Mouse (Mus musculus) midbrain, embryonic 16.5 days (tissue): ENCODE results near the gene Gpi1. TPM values are rescaled to one million over a fixed set of nuclear protein-coding genes. Genes with fewer than 3 reads are reported as not detected.

Experiments used
- ATAC-seq: fragments of 200-750 bp; cut with Nextera tagmentation; 2 replicates; pipeline ENCODE4 v1.8.0; 2017; ENCODE audit warnings: moderate TSS enrichment
- H3K27ac ChIP-seq: fragments of 300-500 bp; sonication (generic); 2 replicates; pipeline ENCODE4 v1.5.1; 2014; ENCODE audit warnings: mild to moderate bottlenecking, low read length, mixed read lengths
- H3K27me3 ChIP-seq: fragments of 300-500 bp; sonication (generic); 2 replicates; pipeline ENCODE4 v1.6.1; 2014; ENCODE audit warnings: low read depth, low read length, mixed read lengths; ENCODE audit not compliant: control insufficient read depth, insufficient read depth
- H3K36me3 ChIP-seq: fragments of 300-500 bp; sonication (generic); 2 replicates; pipeline ENCODE4 v1.6.1; 2014; ENCODE audit warnings: mild to moderate bottlenecking, low read length, moderate library complexity, mixed read lengths; ENCODE audit not compliant: control insufficient read depth, insufficient read depth
- H3K4me1 ChIP-seq: fragments of 300-500 bp; sonication (generic); 2 replicates; pipeline ENCODE4 v1.6.1; 2014; ENCODE audit warnings: mild to moderate bottlenecking, low read length, mixed read lengths; ENCODE audit not compliant: control insufficient read depth, insufficient read depth
- H3K4me2 ChIP-seq: fragments of 300-500 bp; sonication (generic); 2 replicates; pipeline ENCODE4 v1.6.1; 2014; ENCODE audit warnings: mild to moderate bottlenecking, low read length, mixed read lengths
- H3K4me3 ChIP-seq: fragments of 300-500 bp; sonication (generic); 2 replicates; pipeline ENCODE4 v1.5.1; 2014; ENCODE audit warnings: low read depth, mild to moderate bottlenecking, low read length, moderate library complexity, mixed read lengths
- H3K9ac ChIP-seq: fragments of 300-500 bp; sonication (generic); 2 replicates; pipeline ENCODE4 v1.6.1; 2014; ENCODE audit warnings: low read depth, low read length, mixed read lengths
- H3K9me3 ChIP-seq: fragments of 300-500 bp; sonication (generic); replicated peaks from 2 replicates; pipeline ENCODE4 v1.6.1; 2014; ENCODE audit warnings: mild to moderate bottlenecking, low read length, mixed read lengths; ENCODE audit not compliant: control insufficient read depth, poor library complexity, severe bottlenecking
- WGBS: fragments of 180-500 bp; shearing (Covaris S2); extraction: QIAGEN DNeasy Blood & Tissue Kit; methylation state at CpG from one replicate; pipeline ENCODE4 v1.1.7; 2014; 5-methylcytosine and 5-hydroxymethylcytosine counted together
- polyA plus RNA-seq: library from polyadenylated mRNA; unstranded; fragments of >200 nt; fragmentation: Nextera tagmentation; extraction: Ambion mirVana; gene quantifications from 2 replicates; pipeline ENCODE4 v1.2.1, GENCODE M21; 2015

Gene Gpi1
- polyA plus RNA-seq, 1 experiment from 2014 or later = 297 TPM

DNA sequence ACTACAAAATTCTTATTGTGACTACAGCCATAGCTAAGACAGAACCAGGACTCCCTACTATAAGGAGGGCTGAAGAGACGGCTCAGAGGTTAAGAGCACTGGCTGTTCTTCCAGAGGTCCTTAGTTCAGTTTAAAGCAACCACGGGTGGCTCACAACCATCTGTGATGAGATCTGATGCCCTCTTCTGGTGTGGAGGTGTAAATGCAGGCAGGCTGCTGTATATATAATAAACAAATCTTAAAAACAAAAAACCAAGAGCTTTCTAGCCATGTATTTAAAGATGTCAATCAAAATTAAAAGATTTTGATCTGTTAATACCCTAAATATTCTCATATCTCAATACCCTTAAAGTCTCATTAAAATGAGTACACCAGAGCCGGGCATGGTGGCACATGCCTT is 71.0 kb downstream of the Gpi1 start:
- Histone ChIP-seq H3K27ac (no peak overlapping the region), H3K9me3 (no peaks in the 10 kb centered on the region), H3K4me3 (no peak overlapping the region), H3K36me3 (peaks cover 63% of the 10 kb centered on the region), H3K27me3 (no peaks in the 10 kb centered on the region), H3K4me2 (no peak overlapping the region), H3K9ac (no peak overlapping the region), H3K4me1 (no peaks in the 10 kb centered on the region)
- ATAC-seq = no peak
- 92% methylated on average over 3 of the region's 3 CpGs for WGBS

DNA sequence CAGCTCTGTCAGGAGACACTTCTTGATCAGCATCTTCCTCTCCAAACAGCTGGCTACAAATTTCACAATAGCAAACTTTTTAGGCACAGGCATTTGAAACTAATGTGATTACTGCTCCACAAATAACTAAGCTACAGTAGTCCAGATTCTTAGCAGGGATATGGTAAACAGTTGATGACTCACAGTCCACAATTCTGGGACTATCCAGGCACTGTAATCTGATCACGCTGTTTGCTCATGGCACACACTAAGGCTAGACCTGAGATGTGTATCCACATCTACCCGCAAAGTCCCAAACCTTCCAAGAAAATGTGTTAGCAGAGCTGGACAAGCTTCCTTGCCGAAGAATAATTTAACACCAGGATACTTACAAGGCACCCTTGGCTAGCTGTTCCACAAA is 72.1 kb downstream of the Gpi1 start:
- no peaks in the 10 kb centered on the region for H3K27me3 ChIP-seq
- H3K27ac ChIP-seq = no peak overlapping the region
- no peak overlapping the region for H3K4me2 ChIP-seq
- no peaks in the 10 kb centered on the region for H3K4me1 ChIP-seq
- no peak overlapping the region for H3K9ac ChIP-seq
- no peak for ATAC-seq
- H3K9me3 ChIP-seq = no peaks in the 10 kb centered on the region
- WGBS = 97% methylated on average over 3 of the region's 3 CpGs
- peaks cover 65% of the 10 kb centered on the region for H3K36me3 ChIP-seq
- H3K4me3 ChIP-seq = no peak overlapping the region

Other genes starting within 250 kb of the Gpi1 start
- not detected in 2 replicates for gene Scgb2b27, start 216.4 kb downstream of the Gpi1 start, polyA plus RNA-seq
- not detected in 2 replicates for gene Scgb1b27, start 208.9 kb downstream of the Gpi1 start, polyA plus RNA-seq
- gene Scgb1b30, start 134.9 kb downstream of the Gpi1 start, polyA plus RNA-seq = not detected in 2 replicates
- gene Wtip, start 97.1 kb downstream of the Gpi1 start, polyA plus RNA-seq = 2.4 and 3.8 TPM in 2 replicates
- gene Uba2, start 60.7 kb downstream of the Gpi1 start, polyA plus RNA-seq = 163 and 172 TPM in 2 replicates
- 76.9 and 84.3 TPM in 2 replicates for gene Pdcd2l, start 33.7 kb downstream of the Gpi1 start, polyA plus RNA-seq
- gene Gm6096, start 20.7 kb upstream of the Gpi1 start, polyA plus RNA-seq = not detected in 2 replicates
- 34.0 and 37.8 TPM in 2 replicates for gene 4931406P16Rik, start 83.2 kb upstream of the Gpi1 start, polyA plus RNA-seq
- gene Lsm14a, start 163.0 kb upstream of the Gpi1 start, polyA plus RNA-seq = 55.1 and 64.5 TPM in 2 replicates